Mouse (Mus musculus) Muller cell, postnatal 12 days (primary cell): Measurements from ENCODE around the gene Il11ra1.
A peak's percentile ranks its signal among the peaks of the same experiment; 100 is the strongest.
"Not testable (repeated sequence)": the region's sequence is repeated elsewhere in the genome, so short reads cannot be mapped to it uniquely, and the experiment has no call there.

Experiments used
- DNase-seq: peaks from one replicate; pipeline ENCODE4 v3.0.0-alpha.2; 2015; ENCODE audit errors: inconsistent ontology term

Gene Il11ra1

GRCm38 (mm10) chr4:41755338-41756305 lies 55.8 kb downstream of the Il11ra1 start, which contains the start of gene Sigmar1:
Gene Sigmar1 (minus strand): TSS chr4:41756157.
- DNase-seq, result peak; percentile 85

- no peak for DNase-seq
Measured at GRCm38 (mm10) chr4:41756440-41756839, 56.7 kb downstream of the Il11ra1 start.

- DNase-seq, result no peak
Measured at GRCm38 (mm10) chr4:41757321-41757720, 57.5 kb downstream of the Il11ra1 start.

- no peak for DNase-seq
Measured at GRCm38 (mm10) chr4:41758021-41758420, 58.2 kb downstream of the Il11ra1 start.

GRCm38 (mm10) chr4:41758701-41759100 lies 58.9 kb downstream of the Il11ra1 start:
- no peak for DNase-seq

- DNase-seq, result peak; percentile 71
Measured at GRCm38 (mm10) chr4:41759206-41759605, 59.4 kb downstream of the Il11ra1 start.

GRCm38 (mm10) chr4:41759656-41760287 lies 60.0 kb downstream of the Il11ra1 start:
- no peak for DNase-seq

GRCm38 (mm10) chr4:41760288-41760721 lies 60.5 kb downstream of the Il11ra1 start:
- peak; percentile 97 for DNase-seq

GRCm38 (mm10) chr4:41760911-41761310 lies 61.1 kb downstream of the Il11ra1 start:
- no peak for DNase-seq

- no peak for DNase-seq
Measured at GRCm38 (mm10) chr4:41761680-41762079, 61.9 kb downstream of the Il11ra1 start.

GRCm38 (mm10) chr4:41762099-41762687 lies 62.4 kb downstream of the Il11ra1 start:
- DNase-seq, result no peak

- not testable (repeated sequence) for DNase-seq
Measured at GRCm38 (mm10) chr4:41762688-41763114, 62.9 kb downstream of the Il11ra1 start.

- DNase-seq, result not testable (repeated sequence)
Measured at GRCm38 (mm10) chr4:41763176-41763575, 63.4 kb downstream of the Il11ra1 start.

- DNase-seq, result not testable (repeated sequence)
Measured at GRCm38 (mm10) chr4:41767301-41767700, 67.5 kb downstream of the Il11ra1 start.

- not testable (repeated sequence) for DNase-seq
Measured at GRCm38 (mm10) chr4:41772946-41773345, 73.2 kb downstream of the Il11ra1 start.

- peak; percentile 82 for DNase-seq
Measured at GRCm38 (mm10) chr4:41773502-41773901, 73.7 kb downstream of the Il11ra1 start.

GRCm38 (mm10) chr4:41774002-41774401 lies 74.2 kb downstream of the Il11ra1 start, which contains the start of gene Ccl27a:
Gene Ccl27a (minus strand): TSS chr4:41774247.
- peak; percentile 93 for DNase-seq

GRCm38 (mm10) chr4:41774506-41774905 lies 74.7 kb downstream of the Il11ra1 start:
- not testable (repeated sequence) for DNase-seq

- not testable (repeated sequence) for DNase-seq
Measured at GRCm38 (mm10) chr4:41775840-41776239, 76.1 kb downstream of the Il11ra1 start.

- DNase-seq, result not testable (repeated sequence)
Measured at GRCm38 (mm10) chr4:41781271-41781670, 81.5 kb downstream of the Il11ra1 start.

- not testable (repeated sequence) for DNase-seq
Measured at GRCm38 (mm10) chr4:41781748-41782485, 82.1 kb downstream of the Il11ra1 start.
